Mouse (Mus musculus): ENCODE results near the gene Prrt1. TPM values are rescaled to one million over a fixed set of nuclear protein-coding genes. Genes with fewer than 3 reads are reported as not detected.

Prrt1 gene
- polyA plus RNA-seq, 1 experiment from 2014 or later = 0.05 TPM

DNA sequence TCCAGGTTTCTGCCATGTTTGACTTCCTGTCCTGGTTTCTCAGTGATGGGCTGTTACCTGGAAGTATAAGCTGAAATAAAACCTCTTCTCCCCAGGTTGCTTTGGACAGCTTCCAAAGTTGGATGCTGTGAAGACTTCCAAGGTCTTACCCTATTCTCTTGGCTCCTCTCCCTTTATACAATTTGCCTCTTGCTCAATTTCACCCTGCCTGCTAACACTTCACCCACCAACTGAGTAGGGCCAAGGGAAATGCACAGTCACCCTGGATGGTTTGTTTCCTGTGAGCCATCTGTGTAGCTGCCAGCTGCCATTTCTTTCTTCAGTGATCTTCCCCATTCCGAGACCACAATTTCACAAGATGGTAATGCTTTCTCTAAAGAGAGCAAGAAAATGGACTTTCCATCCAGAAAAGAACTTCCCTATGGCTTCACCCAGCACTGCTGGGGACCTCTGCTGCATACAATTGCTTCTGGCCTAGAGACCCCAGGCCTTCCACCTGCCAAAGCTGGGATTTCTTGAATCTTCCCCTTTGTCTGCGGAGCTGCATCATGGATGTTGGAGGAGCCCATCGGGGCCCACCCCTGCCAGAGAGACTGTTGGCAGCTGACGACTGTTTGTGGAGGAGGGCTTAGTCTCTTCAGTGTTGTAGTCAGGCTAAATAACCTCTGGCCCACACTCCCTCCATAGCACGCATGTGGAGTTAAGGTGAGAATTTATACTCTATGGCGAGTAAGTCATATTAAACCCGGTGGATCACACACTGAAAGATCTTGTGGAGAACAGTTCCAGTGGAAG, 10.3 kb downstream of the Prrt1 start:
- Histone ChIP-seq H3K9me3 (ENCODE audit: low read length) (no peaks in the 10 kb centered on the region), H3K4me1 (ENCODE audit: insufficient read depth) (peaks cover 13% of the 10 kb centered on the region), H3K4me2 (ENCODE audit: low read depth, low read length) (no peak overlapping the region), H3K4me3 (ENCODE audit: low read depth, low read length) (no peak overlapping the region), H3K9ac (replicated peaks) (no peak overlapping the region), H3K36me3 (replicated peaks; ENCODE audit: insufficient read depth, low read length) (no peaks in the 10 kb centered on the region), H3K27ac (ENCODE audit: low read depth) (peak overlapping the region; percentile 74), H3K27me3 (ENCODE audit: insufficient read depth, low read length) (no peaks in the 10 kb centered on the region)
- 0 out of 2 replicates have a peak, but pooled peaks have one; percentile 27 for ATAC-seq
- WGBS (ENCODE audit: insufficient replicate concordance) = 67% methylated on average over 7 of the region's 7 CpGs
- TF ChIP-seq CTCF (IDR thresholded peaks at IDR 0.05; ENCODE audit: low read depth) (no peak), EP300 (IDR thresholded peaks at IDR 0.05; ENCODE audit: low read depth) (no peak)
- no peak for DNase-seq

- Histone ChIP-seq H3K4me2 (ENCODE audit: low read depth, low read length) (no peak overlapping the region), H3K4me1 (ENCODE audit: insufficient read depth) (peaks cover 24% of the 10 kb centered on the region), H3K27me3 (ENCODE audit: insufficient read depth, low read length) (no peaks in the 10 kb centered on the region), H3K27ac (ENCODE audit: low read depth) (peak overlapping the region; percentile 29; the same call in 1 of the 2 replicates), H3K9ac (replicated peaks) (no peak overlapping the region), H3K36me3 (replicated peaks; ENCODE audit: insufficient read depth, low read length) (no peaks in the 10 kb centered on the region), H3K4me3 (ENCODE audit: low read depth, low read length) (no peak overlapping the region), H3K9me3 (ENCODE audit: low read length) (no peaks in the 10 kb centered on the region)
- DNase-seq (peak; percentile 14), ATAC-seq (no peak)
- TF ChIP-seq EP300 (IDR thresholded peaks at IDR 0.05; ENCODE audit: low read depth) = no peak
- TF ChIP-seq CTCF (IDR thresholded peaks at IDR 0.05; ENCODE audit: low read depth) = peak; percentile 28
- WGBS (ENCODE audit: insufficient replicate concordance) = 39% methylated on average over 11 of the region's 11 CpGs
Measured at GRCm38 (mm10) chr17:34640778-34641601, 11.7 kb downstream of the Prrt1 start.

DNA sequence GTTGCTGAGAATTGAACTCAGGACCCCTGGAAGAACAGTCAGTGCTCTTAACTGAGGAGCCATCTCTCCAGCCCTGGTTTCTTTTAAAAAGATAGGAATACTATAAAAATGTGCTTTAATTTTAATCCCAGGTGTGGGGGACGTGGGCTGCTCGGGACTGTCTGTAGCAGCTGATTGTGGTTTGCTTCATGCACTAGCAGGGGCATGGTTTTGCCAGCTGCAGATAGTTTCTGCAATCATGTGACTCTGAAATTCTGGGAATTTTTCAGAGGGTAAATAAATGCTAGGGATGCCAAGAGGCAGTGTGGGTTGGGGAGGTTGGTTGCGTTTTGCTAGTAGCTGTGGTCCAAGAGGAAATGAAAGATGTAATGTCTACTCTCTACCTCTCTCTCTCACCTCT, 12.6 kb downstream of the Prrt1 start:
- Histone ChIP-seq H3K4me2 (ENCODE audit: low read depth, low read length) (no peak overlapping the region), H3K36me3 (replicated peaks; ENCODE audit: insufficient read depth, low read length) (no peaks in the 10 kb centered on the region), H3K4me1 (ENCODE audit: insufficient read depth) (peaks cover 32% of the 10 kb centered on the region), H3K4me3 (ENCODE audit: low read depth, low read length) (no peak overlapping the region), H3K27me3 (ENCODE audit: insufficient read depth, low read length) (no peaks in the 10 kb centered on the region), H3K9me3 (ENCODE audit: low read length) (no peaks in the 10 kb centered on the region), H3K27ac (ENCODE audit: low read depth) (no peak overlapping the region), H3K9ac (replicated peaks) (no peak overlapping the region)
- no peak for TF ChIP-seq EP300 (IDR thresholded peaks at IDR 0.05; ENCODE audit: low read depth)
- no peak for TF ChIP-seq CTCF (IDR thresholded peaks at IDR 0.05; ENCODE audit: low read depth)
- ATAC-seq (no peak), DNase-seq (no peak)
- 61% methylated on average over 3 of the region's 3 CpGs for WGBS (ENCODE audit: insufficient replicate concordance)

DNA sequence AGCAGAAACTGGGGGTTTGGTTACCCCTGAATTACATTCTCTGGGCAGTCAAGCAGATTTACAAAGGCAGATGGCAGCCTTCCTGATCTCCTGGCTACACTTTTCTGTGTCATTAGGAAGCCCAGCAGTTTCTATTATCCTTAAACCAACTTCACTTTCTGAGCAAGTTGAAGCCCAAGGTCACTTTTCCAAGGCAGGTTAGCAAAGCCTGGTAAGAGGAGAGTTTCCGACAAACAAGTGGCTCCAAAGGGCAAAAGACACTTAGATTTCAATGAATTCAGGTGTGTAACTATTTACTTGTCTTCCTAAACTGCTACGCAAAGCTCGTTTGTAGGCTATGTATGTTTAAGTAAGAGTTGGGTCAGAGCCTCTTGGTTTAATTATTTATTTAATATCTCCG, 14.0 kb downstream of the Prrt1 start:
- TF ChIP-seq EP300 (IDR thresholded peaks at IDR 0.05; ENCODE audit: low read depth) (no peak), CTCF (IDR thresholded peaks at IDR 0.05; ENCODE audit: low read depth) (no peak)
- Histone ChIP-seq H3K27ac (ENCODE audit: low read depth) (no peak overlapping the region), H3K36me3 (replicated peaks; ENCODE audit: insufficient read depth, low read length) (no peaks in the 10 kb centered on the region), H3K9me3 (ENCODE audit: low read length) (no peaks in the 10 kb centered on the region), H3K4me1 (ENCODE audit: insufficient read depth) (peaks cover 42% of the 10 kb centered on the region), H3K4me3 (ENCODE audit: low read depth, low read length) (no peak overlapping the region), H3K4me2 (ENCODE audit: low read depth, low read length) (no peak overlapping the region), H3K27me3 (ENCODE audit: insufficient read depth, low read length) (no peaks in the 10 kb centered on the region), H3K9ac (replicated peaks) (no peak overlapping the region)
- 69% methylated on average over 4 of the region's 4 CpGs for WGBS (ENCODE audit: insufficient replicate concordance)
- ATAC-seq (no peak), DNase-seq (no peak)

DNA sequence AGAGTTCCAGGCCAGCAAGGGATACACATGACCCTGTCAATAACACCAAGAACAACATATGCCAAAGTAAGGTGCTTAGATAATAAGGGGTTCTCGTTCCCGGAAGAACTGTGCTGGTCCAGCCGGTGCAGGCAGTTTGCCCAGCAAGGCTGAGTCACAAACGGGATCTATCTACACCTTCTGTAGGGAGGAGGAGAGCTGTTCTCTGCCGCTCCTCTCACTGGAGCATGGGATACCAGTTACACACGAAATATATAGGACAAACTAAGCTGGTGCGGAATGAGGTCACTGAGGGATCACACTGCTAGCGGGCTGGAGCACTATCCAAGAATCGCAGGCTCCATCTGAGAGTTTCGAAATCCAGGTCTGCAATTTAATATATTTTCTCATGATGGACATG, 14.6 kb downstream of the Prrt1 start:
- Histone ChIP-seq H3K27me3 (ENCODE audit: insufficient read depth, low read length) (no peaks in the 10 kb centered on the region), H3K4me2 (ENCODE audit: low read depth, low read length) (no peak overlapping the region), H3K9me3 (ENCODE audit: low read length) (no peaks in the 10 kb centered on the region), H3K36me3 (replicated peaks; ENCODE audit: insufficient read depth, low read length) (no peaks in the 10 kb centered on the region; the same call in none of the 2 replicates), H3K9ac (replicated peaks) (no peak overlapping the region), H3K4me1 (ENCODE audit: insufficient read depth) (peaks cover 44% of the 10 kb centered on the region), H3K4me3 (ENCODE audit: low read depth, low read length) (no peak overlapping the region), H3K27ac (ENCODE audit: low read depth) (no peak overlapping the region)
- 79% methylated on average over 10 of the region's 10 CpGs for WGBS (ENCODE audit: insufficient replicate concordance)
- no peak for ATAC-seq
- no peak for DNase-seq
- TF ChIP-seq CTCF (IDR thresholded peaks at IDR 0.05; ENCODE audit: low read depth) (no peak), EP300 (IDR thresholded peaks at IDR 0.05; ENCODE audit: low read depth) (no peak)

GRCm38 (mm10) chr17:34644608-34645007, 15.3 kb downstream of the Prrt1 start, which contains the start of gene Fkbpl:
TSS of gene Fkbpl (plus strand) at chr17:34644764.
- Histone ChIP-seq H3K27ac (ENCODE audit: low read depth) (peak within 1 kb of the TSS; percentile 61), H3K36me3 (replicated peaks; ENCODE audit: insufficient read depth, low read length) (no peaks in the 10 kb centered on the region; the same call in none of the 2 replicates), H3K9me3 (ENCODE audit: low read length) (no peaks in the 10 kb centered on the region), H3K4me3 (ENCODE audit: low read depth, low read length) (peak within 1 kb of the TSS; percentile 52), H3K9ac (replicated peaks) (peak within 1 kb of the TSS; percentile 64), H3K27me3 (ENCODE audit: insufficient read depth, low read length) (no peaks in the 10 kb centered on the region), H3K4me1 (ENCODE audit: insufficient read depth) (peaks cover 44% of the 10 kb centered on the region), H3K4me2 (ENCODE audit: low read depth, low read length) (peak within 1 kb of the TSS; percentile 80)
- WGBS (ENCODE audit: insufficient replicate concordance) = 1% methylated on average over 16 of the region's 16 CpGs
- DNase-seq = peak; percentile 94
- peak; percentile 50 for ATAC-seq
- TF ChIP-seq EP300 (IDR thresholded peaks at IDR 0.05; ENCODE audit: low read depth) (no peak), CTCF (IDR thresholded peaks at IDR 0.05; ENCODE audit: low read depth) (no peak)
